Mouse (Mus musculus): ENCODE results near the gene Rnf5. TPM values are rescaled to one million over a fixed set of nuclear protein-coding genes. Genes with fewer than 3 reads are reported as not detected.
A peak's percentile ranks its signal among the peaks of the same experiment; 100 is the strongest.

The Rnf5 gene
- polyA plus RNA-seq, 1 experiment from 2014 or later, result 114 TPM

DNA sequence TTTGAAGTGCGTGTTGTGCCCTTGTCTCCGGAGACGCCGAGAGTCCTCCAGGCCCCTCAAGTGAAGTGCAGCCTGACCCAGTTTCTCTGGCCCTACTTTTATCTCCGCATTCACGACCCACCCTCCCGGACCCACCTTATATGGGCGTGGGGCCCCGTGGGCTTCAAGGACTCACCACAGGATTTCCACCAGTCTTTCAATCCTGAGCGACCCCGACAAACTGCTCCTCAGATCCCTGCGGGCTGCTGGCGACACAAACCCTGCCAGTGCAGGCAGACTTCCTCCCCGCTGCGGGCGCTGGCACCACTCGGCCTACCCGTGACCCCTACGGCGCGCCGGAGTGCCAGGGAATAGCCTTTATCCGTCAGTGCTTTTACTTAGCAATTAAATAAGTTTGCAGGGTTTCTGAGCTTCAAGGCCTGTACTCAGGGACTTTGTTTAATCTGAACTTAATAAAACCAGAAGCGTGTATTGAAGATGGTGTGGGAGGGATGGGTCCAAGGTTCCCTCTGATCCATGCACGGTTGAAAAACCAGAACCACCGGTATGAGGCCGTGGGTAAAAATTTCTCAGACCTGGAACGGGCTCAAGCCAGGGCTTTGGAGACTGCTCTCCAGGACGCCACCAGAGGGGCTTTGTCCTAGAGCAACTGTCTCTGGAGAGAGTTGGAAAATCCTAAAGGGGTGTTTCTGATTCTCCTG is 24.6 kb upstream of the Rnf5 start, which contains the start of gene Ppt2:
Gene Ppt2 (minus strand): TSS at position 568 of the 701 bp plus-strand sequence.
- H3K27me3 ChIP-seq (ENCODE audit: control insufficient read depth, insufficient read depth, low read length), result peaks cover 25% of the 10 kb centered on the region
- H3K9ac ChIP-seq (ENCODE audit: low read length), result peak within 1 kb of the TSS; percentile 84
- H3K9me3 ChIP-seq (replicated peaks; ENCODE audit: control insufficient read depth, low read length), result no peaks in the 10 kb centered on the region
- peak within 1 kb of the TSS; percentile 96 for H3K27ac ChIP-seq (ENCODE audit: low read length)
- peak; percentile 11; the same call in 1 of the 2 replicates for ATAC-seq (replicated peaks; ENCODE audit: extremely low read depth, insufficient read depth, low FRiP score)
- WGBS, result 4% methylated on average over 29 of the region's 29 CpGs
- peaks cover 28% of the 10 kb centered on the region for H3K4me1 ChIP-seq (ENCODE audit: control insufficient read depth, insufficient read depth, low read length)
- peaks cover under 1% of the 10 kb centered on the region; the same call in 1 of the 2 replicates for H3K36me3 ChIP-seq (ENCODE audit: control insufficient read depth, insufficient read depth)
- peak within 1 kb of the TSS; percentile 78 for H3K4me2 ChIP-seq (ENCODE audit: low read depth, low read length)
- peak within 1 kb of the TSS; percentile 83 for H3K4me3 ChIP-seq (ENCODE audit: low read length)

GRCm38 (mm10) chr17:34627093-34627942 is 23.8 kb upstream of the Rnf5 start:
- WGBS, result under 1% methylated on average over 42 of the region's 45 CpGs

DNA sequence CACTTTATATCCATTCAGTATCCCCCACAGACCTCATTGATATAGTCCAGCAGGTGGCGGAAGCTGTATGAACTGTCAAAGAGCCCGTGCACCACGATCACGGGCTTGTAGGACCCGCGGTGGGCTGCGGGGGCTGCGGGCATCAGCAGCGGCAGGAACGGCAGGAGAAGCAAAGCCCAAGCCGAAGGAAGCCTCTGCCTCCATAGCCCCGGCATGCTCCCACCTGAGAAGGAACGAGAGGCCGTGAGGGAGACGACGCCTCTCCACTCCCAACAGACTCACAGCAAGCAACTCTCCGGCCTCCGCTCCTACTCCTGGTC is 23.2 kb upstream of the Rnf5 start:
- 0 out of 2 replicates have a peak, but pooled peaks have one; percentile 15 for ATAC-seq (replicated peaks; ENCODE audit: extremely low read depth, insufficient read depth, low FRiP score)
- Histone ChIP-seq H3K4me2 (ENCODE audit: low read depth, low read length) (peak overlapping the region; percentile 78), H3K9ac (ENCODE audit: low read length) (peak overlapping the region; percentile 84), H3K4me1 (ENCODE audit: control insufficient read depth, insufficient read depth, low read length) (peaks cover 26% of the 10 kb centered on the region), H3K4me3 (ENCODE audit: low read length) (peak overlapping the region; percentile 83), H3K36me3 (ENCODE audit: control insufficient read depth, insufficient read depth) (peaks cover 9% of the 10 kb centered on the region), H3K9me3 (replicated peaks; ENCODE audit: control insufficient read depth, low read length) (no peaks in the 10 kb centered on the region), H3K27ac (ENCODE audit: low read length) (peak overlapping the region; percentile 96), H3K27me3 (ENCODE audit: control insufficient read depth, insufficient read depth, low read length) (peaks cover 20% of the 10 kb centered on the region)
- WGBS, result under 1% methylated on average over 18 of the region's 18 CpGs

More at GRCm38 (mm10) chr17:34627093-34627942, 23.8 kb upstream of the Rnf5 start:
- H3K9me3 ChIP-seq (replicated peaks; ENCODE audit: control insufficient read depth, low read length), result no peaks in the 10 kb centered on the region
- peaks cover 7% of the 10 kb centered on the region for H3K36me3 ChIP-seq (ENCODE audit: control insufficient read depth, insufficient read depth)
- peak overlapping the region; percentile 96 for H3K27ac ChIP-seq (ENCODE audit: low read length)
- H3K27me3 ChIP-seq (ENCODE audit: control insufficient read depth, insufficient read depth, low read length), result peaks cover 22% of the 10 kb centered on the region
- H3K4me1 ChIP-seq (ENCODE audit: control insufficient read depth, insufficient read depth, low read length), result peaks cover 28% of the 10 kb centered on the region
- peak overlapping the region; percentile 78 for H3K4me2 ChIP-seq (ENCODE audit: low read depth, low read length)
- H3K9ac ChIP-seq (ENCODE audit: low read length), result peak overlapping the region; percentile 84
- peak; percentile 82 for ATAC-seq (replicated peaks; ENCODE audit: extremely low read depth, insufficient read depth, low FRiP score)
- peak overlapping the region; percentile 83 for H3K4me3 ChIP-seq (ENCODE audit: low read length)

- 49% methylated on average over 16 of the region's 16 CpGs for WGBS
- H3K9ac ChIP-seq (ENCODE audit: low read length), result peak overlapping the region; percentile 84
- H3K27me3 ChIP-seq (ENCODE audit: control insufficient read depth, insufficient read depth, low read length), result peaks cover 15% of the 10 kb centered on the region
- peaks cover 26% of the 10 kb centered on the region for H3K4me1 ChIP-seq (ENCODE audit: control insufficient read depth, insufficient read depth, low read length)
- ATAC-seq (replicated peaks; ENCODE audit: extremely low read depth, insufficient read depth, low FRiP score), result no peak
- peak overlapping the region; percentile 83 for H3K4me3 ChIP-seq (ENCODE audit: low read length)
- peak overlapping the region; percentile 96 for H3K27ac ChIP-seq (ENCODE audit: low read length)
- no peaks in the 10 kb centered on the region for H3K9me3 ChIP-seq (replicated peaks; ENCODE audit: control insufficient read depth, low read length)
- peaks cover 12% of the 10 kb centered on the region for H3K36me3 ChIP-seq (ENCODE audit: control insufficient read depth, insufficient read depth)
- H3K4me2 ChIP-seq (ENCODE audit: low read depth, low read length), result peak overlapping the region; percentile 78
Measured at GRCm38 (mm10) chr17:34626062-34626772, 22.7 kb upstream of the Rnf5 start.

DNA sequence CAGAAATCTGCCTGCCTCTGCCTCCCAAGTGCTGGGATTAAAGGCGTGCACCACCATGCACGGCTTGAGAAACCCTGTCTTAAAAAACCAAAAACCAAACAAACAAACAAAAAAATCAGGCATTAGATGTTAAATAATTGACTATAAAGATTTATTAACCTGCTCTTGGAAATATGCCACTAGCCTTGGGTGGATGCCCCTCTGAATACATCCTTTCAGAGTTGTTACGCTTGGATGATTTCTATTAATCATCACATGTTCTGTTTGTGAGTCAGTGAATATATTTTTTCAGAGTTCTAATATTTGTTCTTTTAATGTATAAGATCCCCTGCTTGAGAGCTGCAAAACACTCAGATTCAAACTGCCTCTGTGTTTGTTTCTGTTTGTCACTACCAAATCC is 21.5 kb upstream of the Rnf5 start:
- ATAC-seq (replicated peaks; ENCODE audit: extremely low read depth, insufficient read depth, low FRiP score), result no peak
- H3K4me2 ChIP-seq (ENCODE audit: low read depth, low read length), result no peak overlapping the region
- peaks cover 21% of the 10 kb centered on the region for H3K4me1 ChIP-seq (ENCODE audit: control insufficient read depth, insufficient read depth, low read length)
- H3K9ac ChIP-seq (ENCODE audit: low read length), result no peak overlapping the region
- WGBS, result 91% methylated on average over 3 of the region's 3 CpGs
- no peak overlapping the region for H3K4me3 ChIP-seq (ENCODE audit: low read length)
- peaks cover 14% of the 10 kb centered on the region for H3K36me3 ChIP-seq (ENCODE audit: control insufficient read depth, insufficient read depth)
- peaks cover 3% of the 10 kb centered on the region for H3K27me3 ChIP-seq (ENCODE audit: control insufficient read depth, insufficient read depth, low read length)
- no peaks in the 10 kb centered on the region for H3K9me3 ChIP-seq (replicated peaks; ENCODE audit: control insufficient read depth, low read length)
- H3K27ac ChIP-seq (ENCODE audit: low read length), result no peak overlapping the region

- Histone ChIP-seq H3K4me3 (ENCODE audit: low read length) (no peak overlapping the region), H3K9ac (ENCODE audit: low read length) (no peak overlapping the region), H3K36me3 (ENCODE audit: control insufficient read depth, insufficient read depth) (peaks cover 18% of the 10 kb centered on the region), H3K4me2 (ENCODE audit: low read depth, low read length) (no peak overlapping the region), H3K4me1 (ENCODE audit: control insufficient read depth, insufficient read depth, low read length) (peaks cover 9% of the 10 kb centered on the region), H3K27me3 (ENCODE audit: control insufficient read depth, insufficient read depth, low read length) (no peaks in the 10 kb centered on the region), H3K9me3 (replicated peaks; ENCODE audit: control insufficient read depth, low read length) (no peaks in the 10 kb centered on the region), H3K27ac (ENCODE audit: low read length) (no peak overlapping the region)
- WGBS, result 84% methylated on average over 9 of the region's 9 CpGs
- ATAC-seq (replicated peaks; ENCODE audit: extremely low read depth, insufficient read depth, low FRiP score), result no peak
Measured at GRCm38 (mm10) chr17:34623161-34623560, 19.7 kb upstream of the Rnf5 start.

DNA sequence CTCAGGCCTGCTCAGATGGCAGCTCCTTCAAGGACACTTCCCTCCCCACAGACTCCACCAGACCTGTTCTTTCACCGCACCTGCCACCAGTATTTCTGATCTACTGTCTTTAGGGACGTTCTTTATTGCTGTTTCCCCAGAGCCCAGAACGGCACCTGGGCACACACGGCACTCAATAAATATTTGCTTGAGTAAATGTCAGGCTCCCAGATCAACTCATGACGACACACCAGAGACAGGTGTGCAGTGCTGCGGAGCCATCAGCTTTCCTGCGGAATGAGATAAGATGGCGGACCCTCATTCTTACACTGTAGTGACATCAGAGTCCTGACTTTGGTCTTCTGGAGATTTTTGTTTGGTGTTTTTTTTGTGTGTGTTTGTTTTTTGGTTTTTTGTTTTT is 17.5 kb upstream of the Rnf5 start:
- Histone ChIP-seq H3K9ac (ENCODE audit: low read length) (no peak overlapping the region), H3K36me3 (ENCODE audit: control insufficient read depth, insufficient read depth) (peaks cover 23% of the 10 kb centered on the region), H3K27me3 (ENCODE audit: control insufficient read depth, insufficient read depth, low read length) (no peaks in the 10 kb centered on the region), H3K4me2 (ENCODE audit: low read depth, low read length) (no peak overlapping the region), H3K9me3 (replicated peaks; ENCODE audit: control insufficient read depth, low read length) (no peaks in the 10 kb centered on the region), H3K4me1 (ENCODE audit: control insufficient read depth, insufficient read depth, low read length) (peaks cover under 1% of the 10 kb centered on the region), H3K4me3 (ENCODE audit: low read length) (no peak overlapping the region), H3K27ac (ENCODE audit: low read length) (no peak overlapping the region)
- WGBS, result 87% methylated on average over 8 of the region's 8 CpGs
- ATAC-seq (replicated peaks; ENCODE audit: extremely low read depth, insufficient read depth, low FRiP score), result no peak

DNA sequence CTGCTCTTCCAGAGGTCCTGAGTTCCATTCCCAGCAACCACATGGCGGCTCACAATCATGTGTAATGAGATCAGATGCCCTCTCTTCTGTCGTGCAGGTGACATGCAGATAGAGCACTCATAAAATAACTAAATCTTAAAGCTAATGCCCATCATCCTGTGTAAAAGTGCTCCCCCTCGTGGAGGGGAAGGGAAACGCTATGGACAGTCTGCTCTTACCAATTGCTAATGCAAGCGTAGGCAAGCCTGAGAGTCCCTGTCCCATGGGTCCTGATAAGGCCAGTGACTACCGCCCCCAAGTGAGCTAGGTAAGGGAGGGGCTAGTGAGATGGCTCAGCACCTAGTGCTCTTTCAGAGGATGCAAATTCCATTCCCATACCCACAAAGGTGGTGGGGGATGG is 15.5 kb upstream of the Rnf5 start:
- 21% methylated on average over 6 of the region's 6 CpGs for WGBS
- no peak for ATAC-seq (replicated peaks; ENCODE audit: extremely low read depth, insufficient read depth, low FRiP score)
- Histone ChIP-seq H3K27me3 (ENCODE audit: control insufficient read depth, insufficient read depth, low read length) (no peaks in the 10 kb centered on the region), H3K9me3 (replicated peaks; ENCODE audit: control insufficient read depth, low read length) (no peaks in the 10 kb centered on the region), H3K27ac (ENCODE audit: low read length) (no peak overlapping the region), H3K4me3 (ENCODE audit: low read length) (no peak overlapping the region), H3K4me2 (ENCODE audit: low read depth, low read length) (no peak overlapping the region), H3K36me3 (ENCODE audit: control insufficient read depth, insufficient read depth) (peaks cover 26% of the 10 kb centered on the region), H3K4me1 (ENCODE audit: control insufficient read depth, insufficient read depth, low read length) (no peaks in the 10 kb centered on the region), H3K9ac (ENCODE audit: low read length) (no peak overlapping the region)

Measured in heart, embryonic 16.5 days (tissue).